Mouse (Mus musculus): Measurements from ENCODE around the gene Rbm43. TPM values are rescaled to one million over a fixed set of nuclear protein-coding genes. Genes with fewer than 3 reads are reported as not detected.

Rbm43 gene
- total and polyA plus RNA-seq, 3 experiments = 9.5 to 25.9 (median 20.6) TPM

DNA sequence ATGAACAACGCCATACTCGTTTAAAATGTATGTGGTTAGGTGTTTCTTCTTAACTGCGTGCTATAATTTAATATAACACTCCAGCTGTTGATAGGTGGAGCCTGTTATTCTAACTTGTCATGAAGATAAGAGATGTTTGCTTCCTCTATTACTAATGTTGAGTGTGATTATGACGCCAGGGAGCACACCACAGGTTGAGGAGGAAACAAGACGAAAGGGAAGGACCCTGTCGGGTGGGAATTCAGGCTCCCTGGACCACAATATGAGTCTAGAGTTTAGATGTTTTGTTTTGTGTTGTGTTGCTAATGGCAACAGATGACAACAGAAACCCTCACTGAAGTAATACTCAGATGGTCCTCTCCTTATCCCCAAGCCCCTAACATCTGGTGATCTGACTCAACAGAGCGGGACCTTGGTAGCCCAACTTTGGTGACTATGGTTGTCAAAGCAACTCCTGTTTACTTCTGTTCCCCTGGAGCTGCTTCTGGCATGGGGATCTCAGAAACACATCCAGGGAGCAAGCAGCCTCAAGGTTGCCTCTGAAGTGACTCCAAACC, 18.8 kb upstream of the Rbm43 start:
- in situ Hi-C loops (cut with MboI; ENCODE audit: low pct_ligation_motif_present, low pct_unique_long_range_greater_than_20kb, low sequenced_read_pairs) (no loop called here), dilution Hi-C loops (cut with MboI; ENCODE audit: extremely low pct_ligation_motif_present, extremely low pct_unique_long_range_greater_than_20kb, low sequenced_read_pairs) (no loop called here)
- no peaks in the 10 kb centered on the region for H3K27me3 ChIP-seq (replicated peaks)
- no peaks in the 10 kb centered on the region for H3K9me3 ChIP-seq (replicated peaks; ENCODE audit: low read length)
- H3K36me3 ChIP-seq (replicated peaks in 1 of 2; ENCODE audit: control insufficient read depth in 1 of 2, insufficient read depth in 1 of 2, low read length in 1 of 2) = peaks cover 34 to 71% of the 10 kb centered on the region in 2 experiments
- no peak overlapping the region for H3K4me3 ChIP-seq (replicated peaks in 1 of 3; ENCODE audit: low read depth in 2 of 3, low read length in 2 of 3, poor library complexity in 1 of 3)
- H3K27ac ChIP-seq (ENCODE audit: insufficient read depth, low read depth) = no peak overlapping the region
- H3K79me2 ChIP-seq (replicated peaks; ENCODE audit: control insufficient read depth, extremely low read depth, insufficient read depth, poor library complexity, severe bottlenecking) = no peaks in the 10 kb centered on the region
- H3K4me1 ChIP-seq (ENCODE audit: control insufficient read depth in 1 of 2, insufficient read depth in 2 of 2) = no peaks in the 10 kb centered on the region
- no peak for TF ChIP-seq SIN3A (IDR thresholded peaks at IDR 0.05; ENCODE audit: low read length)
- no peak for TF ChIP-seq MAFK (IDR thresholded peaks at IDR 0.05; ENCODE audit: insufficient replicate concordance, low read length)
- TF ChIP-seq KAT2A (IDR thresholded peaks at IDR 0.05; ENCODE audit: insufficient replicate concordance, low read length) = no peak
- TF ChIP-seq CHD1 (IDR thresholded peaks at IDR 0.05; ENCODE audit: low read depth, low read length) = no peak
- TF ChIP-seq MYC (IDR thresholded peaks at IDR 0.05; ENCODE audit: low read depth, low read length) = no peak
- TF ChIP-seq NRF1 (IDR thresholded peaks at IDR 0.05; ENCODE audit: low read depth, low read length) = no peak
- TF ChIP-seq TCF12 (IDR thresholded peaks at IDR 0.05; ENCODE audit: low read depth, low read length) = no peak
- TF ChIP-seq CTCF (conservative IDR thresholded peaks at IDR 0.05 in 1 of 2, IDR thresholded peaks at IDR 0.05 in 1 of 2; ENCODE audit: low read depth in 2 of 2, low read length in 2 of 2) = no peak
- TF ChIP-seq ETS1 (conservative IDR thresholded peaks at IDR 0.05; ENCODE audit: low read depth, low read length) = no peak
- DNase-seq (ENCODE audit: extremely low read depth) = no peak
- no peak overlapping the region for H3K4me2 ChIP-seq (ENCODE audit: insufficient read depth, low read depth, poor library complexity, severe bottlenecking)
- no peak overlapping the region for H3K9ac ChIP-seq (ENCODE audit: insufficient read depth, low read depth)

GRCm38 (mm10) chr2:51950876-51951275, 15.9 kb upstream of the Rbm43 start:
- H3K4me2 ChIP-seq (ENCODE audit: insufficient read depth, low read depth, poor library complexity, severe bottlenecking) = no peak overlapping the region
- peaks cover 28 to 62% of the 10 kb centered on the region in 2 experiments for H3K36me3 ChIP-seq (replicated peaks in 1 of 2; ENCODE audit: control insufficient read depth in 1 of 2, insufficient read depth in 1 of 2, low read length in 1 of 2)
- dilution Hi-C loops (cut with MboI; ENCODE audit: extremely low pct_ligation_motif_present, extremely low pct_unique_long_range_greater_than_20kb, low sequenced_read_pairs) = no loop called here
- TF ChIP-seq USF1 (IDR thresholded peaks at IDR 0.05; ENCODE audit: low read depth, low read length) = no peak
- no peak for TF ChIP-seq HCFC1 (IDR thresholded peaks at IDR 0.05; ENCODE audit: low read depth, low read length)
- TF ChIP-seq E2F4 (IDR thresholded peaks at IDR 0.05; ENCODE audit: insufficient replicate concordance, low read depth, low read length) = no peak
- TF ChIP-seq RAD21 (IDR thresholded peaks at IDR 0.05; ENCODE audit: low read depth, low read length) = no peak
- no peak for TF ChIP-seq UBTF (IDR thresholded peaks at IDR 0.05; ENCODE audit: low read depth, low read length)
- TF ChIP-seq TCF12 (IDR thresholded peaks at IDR 0.05; ENCODE audit: low read depth, low read length) = no peak
- TF ChIP-seq MEF2A (IDR thresholded peaks at IDR 0.05; ENCODE audit: borderline replicate concordance, low read depth, low read length) = no peak
- no peak for TF ChIP-seq NRF1 (IDR thresholded peaks at IDR 0.05; ENCODE audit: low read depth, low read length)
- no peak for TF ChIP-seq GABPA (IDR thresholded peaks at IDR 0.05; ENCODE audit: insufficient replicate concordance, low read depth, low read length)
- no peaks in the 10 kb centered on the region for H3K4me1 ChIP-seq (ENCODE audit: control insufficient read depth in 1 of 2, insufficient read depth in 2 of 2)
- H3K27me3 ChIP-seq (replicated peaks) = no peaks in the 10 kb centered on the region
- no peak overlapping the region for H3K27ac ChIP-seq (ENCODE audit: insufficient read depth, low read depth)
- H3K79me2 ChIP-seq (replicated peaks; ENCODE audit: control insufficient read depth, extremely low read depth, insufficient read depth, poor library complexity, severe bottlenecking) = no peaks in the 10 kb centered on the region
- H3K9ac ChIP-seq (ENCODE audit: insufficient read depth, low read depth) = no peak overlapping the region
- in situ Hi-C loops (cut with MboI; ENCODE audit: low pct_ligation_motif_present, low pct_unique_long_range_greater_than_20kb, low sequenced_read_pairs) = no loop called here
- no peaks in the 10 kb centered on the region for H3K9me3 ChIP-seq (replicated peaks; ENCODE audit: low read length)
- no peak overlapping the region for H3K4me3 ChIP-seq (replicated peaks in 1 of 3; ENCODE audit: low read depth in 2 of 3, low read length in 2 of 3, poor library complexity in 1 of 3)
- no peak for DNase-seq (ENCODE audit: extremely low read depth)
